Mouse (Mus musculus): Measurements from ENCODE around the gene Fbxl13. TPM values are rescaled to one million over a fixed set of nuclear protein-coding genes. Genes with fewer than 3 reads are reported as not detected.

The Fbxl13 gene
- not detected for polyA plus RNA-seq (2015; fragmentation: Illumina TruSeq; extraction: RNeasy Lipid Tissue Mini Kit (QIAGEN cat#74804); ENCODE audit: insufficient read depth, low read depth, low replicate concordance)

GRCm38 (mm10) chr5:21645439-21646132 lies at the start of gene Fbxl13, which contains the start of gene Armc10:
TSS of gene Fbxl13 (minus strand) at chr5:21645634.
TSS of gene Armc10 (plus strand) at chr5:21645813.

DNA sequence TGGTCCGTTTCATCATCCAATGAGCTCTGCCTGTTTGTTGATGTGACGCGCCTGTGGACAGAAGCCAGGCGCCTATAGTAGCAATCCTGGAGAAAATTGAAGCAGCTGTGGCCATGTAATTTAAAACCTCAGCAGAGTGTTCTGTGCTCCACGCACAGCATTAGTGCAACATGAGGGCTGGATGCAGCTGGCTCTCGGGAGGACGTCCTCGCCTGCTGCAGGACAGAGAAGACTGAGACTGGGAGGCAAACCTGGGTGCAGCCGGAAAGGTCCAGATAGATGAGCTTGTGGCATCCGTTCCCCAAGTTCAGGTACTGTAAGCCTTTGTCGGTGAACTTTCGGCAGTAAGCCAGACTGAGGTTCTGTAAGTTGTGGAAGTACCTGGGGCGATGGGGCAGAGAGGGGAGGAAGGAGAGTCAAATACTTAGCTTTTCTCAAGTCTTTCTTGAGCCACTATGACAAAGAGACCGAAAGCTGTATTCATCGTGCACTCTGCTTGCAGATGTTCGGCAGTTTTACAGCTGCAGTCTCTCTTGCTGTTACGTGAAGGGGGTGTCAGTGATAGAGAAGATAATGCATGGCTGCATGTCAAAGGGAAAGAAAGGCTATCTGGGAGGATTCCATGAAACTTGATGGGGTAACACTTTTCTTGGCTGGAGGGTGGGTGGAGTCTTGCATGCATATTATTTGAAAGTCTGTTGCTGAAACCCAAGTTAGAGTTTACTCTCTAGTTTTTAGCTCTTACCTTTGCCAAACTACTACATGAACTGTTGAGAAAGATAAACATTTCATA lies 101.8 kb downstream of the Fbxl13 start, which contains the start of gene Lrrc17:
Gene Lrrc17 (plus strand): TSS at position 151 of the 793 bp plus-strand sequence.

Other genes starting within 250 kb of the Fbxl13 start
- gene Ccdc146, start 221.0 kb downstream of the Fbxl13 start, polyA plus RNA-seq (2015; fragmentation: Illumina TruSeq; extraction: RNeasy Lipid Tissue Mini Kit (QIAGEN cat#74804); ENCODE audit: insufficient read depth, low read depth, low replicate concordance): 1.1 TPM
- 1.6 TPM for gene Fam185a, start 220.7 kb downstream of the Fbxl13 start, polyA plus RNA-seq (2015; fragmentation: Illumina TruSeq; extraction: RNeasy Lipid Tissue Mini Kit (QIAGEN cat#74804); ENCODE audit: insufficient read depth, low read depth, low replicate concordance)
- gene Lrrc17, start 102.1 kb downstream of the Fbxl13 start, polyA plus RNA-seq (2015; fragmentation: Illumina TruSeq; extraction: RNeasy Lipid Tissue Mini Kit (QIAGEN cat#74804); ENCODE audit: insufficient read depth, low read depth, low replicate concordance): 1.6 TPM
- 6.8 TPM for gene Armc10, start 179 bp upstream of the Fbxl13 start, polyA plus RNA-seq (2015; fragmentation: Illumina TruSeq; extraction: RNeasy Lipid Tissue Mini Kit (QIAGEN cat#74804); ENCODE audit: insufficient read depth, low read depth, low replicate concordance)
- 1.5 TPM for gene Napepld, start 55.8 kb upstream of the Fbxl13 start, polyA plus RNA-seq (2015; fragmentation: Illumina TruSeq; extraction: RNeasy Lipid Tissue Mini Kit (QIAGEN cat#74804); ENCODE audit: insufficient read depth, low read depth, low replicate concordance)
- gene Pmpcb, start 91.5 kb upstream of the Fbxl13 start, polyA plus RNA-seq (2015; fragmentation: Illumina TruSeq; extraction: RNeasy Lipid Tissue Mini Kit (QIAGEN cat#74804); ENCODE audit: insufficient read depth, low read depth, low replicate concordance): 25.9 TPM
- 6.2 TPM for gene Dnajc2, start 139.6 kb upstream of the Fbxl13 start, polyA plus RNA-seq (2015; fragmentation: Illumina TruSeq; extraction: RNeasy Lipid Tissue Mini Kit (QIAGEN cat#74804); ENCODE audit: insufficient read depth, low read depth, low replicate concordance)
- 19.3 TPM for gene Psmc2, start 139.6 kb upstream of the Fbxl13 start, polyA plus RNA-seq (2015; fragmentation: Illumina TruSeq; extraction: RNeasy Lipid Tissue Mini Kit (QIAGEN cat#74804); ENCODE audit: insufficient read depth, low read depth, low replicate concordance)
- gene Slc26a5, start 220.0 kb upstream of the Fbxl13 start, polyA plus RNA-seq (2015; fragmentation: Illumina TruSeq; extraction: RNeasy Lipid Tissue Mini Kit (QIAGEN cat#74804); ENCODE audit: insufficient read depth, low read depth, low replicate concordance): not detected

Data from pancreas, adult 10 weeks (tissue).